Mouse (Mus musculus) megakaryocyte progenitor cell, adult 5-6 weeks (primary cell): ENCODE measurements at regions not wholly inside any gene's neighbourhood (a gene's known extent, or its start where the extent isn't known, plus 50 kb on each side); places are given as distances from the start of the nearest gene placed in this dataset.

ENCODE experiments used
- ATAC-seq: replicated peaks from 2 replicates; pipeline ENCODE4 v1.8.0; 2016; ENCODE audit warnings: mild to moderate bottlenecking, moderate TSS enrichment, inconsistent platforms; ENCODE audit not compliant: poor library complexity

DNA sequence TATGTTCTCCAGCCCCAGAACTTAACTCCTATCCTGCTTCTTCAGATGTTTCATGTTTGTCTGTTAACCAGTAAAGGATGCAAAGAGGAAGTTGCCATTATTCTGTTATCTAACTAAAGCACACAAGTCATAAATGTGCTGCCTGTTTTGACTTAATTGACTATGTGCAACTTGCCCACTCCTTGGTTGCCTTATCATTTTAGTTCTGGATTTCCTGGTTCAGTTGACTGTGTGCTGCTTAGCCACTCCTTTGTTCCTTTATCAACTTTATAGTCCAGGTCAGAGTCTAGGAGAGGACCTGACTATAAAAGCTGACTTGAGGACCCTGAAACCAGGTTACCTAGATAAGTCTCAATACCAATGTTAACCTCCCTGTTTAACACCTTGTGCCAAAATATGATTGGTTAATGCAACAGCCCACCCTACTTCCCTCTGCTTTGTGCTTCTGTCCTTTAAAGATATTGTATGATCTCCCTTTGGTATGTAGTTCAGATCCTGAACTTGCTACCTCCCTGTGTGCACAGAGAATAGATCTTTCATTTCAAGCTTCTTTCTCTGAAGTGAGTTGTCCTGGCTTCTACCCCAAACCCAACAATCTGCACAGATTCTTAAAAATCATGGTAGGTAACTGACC, 721.2 kb upstream of the Lcorl start:
- ATAC-seq: peak; percentile 93

DNA sequence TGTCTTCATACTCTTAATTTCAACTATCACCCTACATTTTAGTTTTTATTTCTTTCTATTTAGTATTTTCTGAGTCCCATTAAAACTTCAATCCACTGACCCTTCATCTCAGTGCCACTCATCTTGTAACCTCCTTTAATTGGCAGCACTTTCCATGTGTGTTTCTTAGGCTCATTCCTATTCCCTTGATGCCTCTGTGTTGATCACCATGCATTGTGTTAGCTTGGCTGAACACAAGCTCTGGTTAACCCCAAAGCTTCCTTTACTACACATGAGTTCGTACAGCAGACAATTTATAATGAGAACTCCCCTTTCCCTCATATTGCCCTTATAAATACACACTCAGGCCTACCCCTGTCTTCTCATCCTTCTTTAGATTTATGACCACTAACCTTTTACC, 716.5 kb upstream of the Lcorl start:
- no peak for ATAC-seq

GRCm38 (mm10) chr5:46573280-46573670, 715.9 kb upstream of the Lcorl start:
- no peak for ATAC-seq

GRCm38 (mm10) chr5:46556691-46557265, 699.4 kb upstream of the Lcorl start:
- ATAC-seq: no peak

- no peak for ATAC-seq
Measured at GRCm38 (mm10) chr5:46541333-46542324, 684.2 kb upstream of the Lcorl start.
